Mouse (Mus musculus) spleen, adult 2 months (tissue): ENCODE data around the gene Flnc. TPM values are rescaled to one million over a fixed set of nuclear protein-coding genes. Genes with fewer than 3 reads are reported as not detected.

ENCODE experiments used
- DNase-seq, 2 experiments: peaks; one replicate each; pipeline versions ENCODE4 v3.0.0 to v3.0.0-alpha.2; 2012 to 2021; ENCODE audit warnings: low spot score in 2 of 2, low read depth in 1 of 2
- H3K27ac ChIP-seq: fragments of 200-500 bp; 2 replicates; pipeline ENCODE4 v1.5.1; 2012; ENCODE audit warnings: low read length, inconsistent platforms; ENCODE audit not compliant: insufficient read depth
- H3K27me3 ChIP-seq: fragments of 200-500 bp; 2 replicates; pipeline ENCODE4 v1.6.1; 2012; ENCODE audit warnings: mild to moderate bottlenecking, moderate library complexity, low read length, inconsistent platforms; ENCODE audit not compliant: control insufficient read depth, insufficient read depth
- H3K36me3 ChIP-seq: fragments of 200-500 bp; 2 replicates; pipeline ENCODE4 v1.6.1; 2012; ENCODE audit warnings: mild to moderate bottlenecking, low read length, inconsistent platforms; ENCODE audit not compliant: control insufficient read depth, insufficient read depth
- H3K4me1 ChIP-seq: fragments of 200-500 bp; 2 replicates; pipeline ENCODE4 v1.6.1; 2011; ENCODE audit warnings: inconsistent platforms; ENCODE audit not compliant: control insufficient read depth, insufficient read depth, insufficient read length
- H3K4me3 ChIP-seq: fragments of 200-500 bp; 2 replicates; pipeline ENCODE4 v1.5.1; 2011; ENCODE audit warnings: mild to moderate bottlenecking, inconsistent platforms; ENCODE audit not compliant: insufficient read depth, insufficient read length; ENCODE audit errors: extremely low read depth
- CTCF ChIP-seq: fragments of 200-500 bp; IDR thresholded peaks from 2 replicates; pipeline ENCODE4 v1.5.1; 2011; ENCODE audit warnings: mild to moderate bottlenecking, inconsistent platforms; ENCODE audit not compliant: insufficient read depth, insufficient read length, insufficient replicate concordance; ENCODE audit errors: extremely low read depth
- POLR2A ChIP-seq: fragments of 200-500 bp; IDR thresholded peaks from 2 replicates; pipeline ENCODE4 v1.6.1; 2011; ENCODE audit warnings: low read depth, low read length, inconsistent platforms
- WGBS: fragments of 180-500 bp; shearing (Covaris S2); methylation state at CpG from one replicate; pipeline ENCODE4 v1.1.7; 2018; 5-methylcytosine and 5-hydroxymethylcytosine counted together
- polyA plus RNA-seq: library from polyadenylated mRNA; depleted of rRNA; stranded (reverse); fragments of >200 nt; gene quantifications from 2 replicates; pipeline ENCODE4 v1.2.3, GENCODE M21; 2012

Gene Flnc
- polyA plus RNA-seq, 1 experiment: 0.32 TPM

GRCm38 (mm10) chr6:29482691-29483090 lies 49.6 kb downstream of the Flnc start:
- H3K36me3 ChIP-seq: no peaks in the 10 kb centered on the region
- TF ChIP-seq POLR2A (no peak), CTCF (no peak)
- peaks cover 3% of the 10 kb centered on the region; the same call in 1 of the 2 replicates for H3K4me1 ChIP-seq
- no peak for DNase-seq
- 94% methylated on average over 13 of the region's 13 CpGs for WGBS
- no peak overlapping the region for H3K27ac ChIP-seq
- no peaks in the 10 kb centered on the region for H3K27me3 ChIP-seq
- H3K4me3 ChIP-seq: no peak overlapping the region

GRCm38 (mm10) chr6:29484716-29485559 lies 51.9 kb downstream of the Flnc start:
- H3K4me1 ChIP-seq: peaks cover 3% of the 10 kb centered on the region; the same call in 1 of the 2 replicates
- H3K27me3 ChIP-seq: no peaks in the 10 kb centered on the region
- TF ChIP-seq CTCF: peak; percentile 85; the same call in 1 of the 2 replicates
- no peak for TF ChIP-seq POLR2A
- peak; percentile 18 to 61 for DNase-seq
- no peaks in the 10 kb centered on the region for H3K36me3 ChIP-seq
- H3K27ac ChIP-seq: no peak overlapping the region
- H3K4me3 ChIP-seq: peak overlapping the region; percentile 51
- 8% methylated on average over 26 of the region's 26 CpGs for WGBS

- no peaks in the 10 kb centered on the region for H3K36me3 ChIP-seq
- TF ChIP-seq CTCF: no peak
- no peak for TF ChIP-seq POLR2A
- H3K27ac ChIP-seq: no peak overlapping the region
- no peak for DNase-seq
- WGBS: 32% methylated on average over 2 of the region's 2 CpGs
- H3K4me3 ChIP-seq: no peak overlapping the region
- H3K27me3 ChIP-seq: no peaks in the 10 kb centered on the region
- H3K4me1 ChIP-seq: peaks cover 3% of the 10 kb centered on the region; the same call in 1 of the 2 replicates
These were observed 52.9 kb downstream of the Flnc start for GRCm38 (mm10) chr6:29485951-29486350.

- no peak for DNase-seq
- 90% methylated on average over 4 of the region's 4 CpGs for WGBS
- TF ChIP-seq POLR2A: no peak
- no peak for TF ChIP-seq CTCF
- Histone ChIP-seq H3K4me3 (no peak overlapping the region), H3K36me3 (no peaks in the 10 kb centered on the region), H3K27ac (no peak overlapping the region), H3K27me3 (0 out of 2 replicates have a peak, but pooled peaks cover 1% of the 10 kb centered on the region), H3K4me1 (no peaks in the 10 kb centered on the region)
These were observed 61.0 kb downstream of the Flnc start for GRCm38 (mm10) chr6:29494101-29494500.

- H3K36me3 ChIP-seq: no peaks in the 10 kb centered on the region
- DNase-seq: no peak
- 21% methylated on average over 25 of the region's 25 CpGs for WGBS
- H3K4me1 ChIP-seq: no peaks in the 10 kb centered on the region
- 0 out of 2 replicates have a peak, but pooled peaks cover 1% of the 10 kb centered on the region for H3K27me3 ChIP-seq
- H3K27ac ChIP-seq: no peak overlapping the region
- no peak overlapping the region for H3K4me3 ChIP-seq
- TF ChIP-seq CTCF: no peak
- no peak for TF ChIP-seq POLR2A
These were observed 63.2 kb downstream of the Flnc start for GRCm38 (mm10) chr6:29496270-29496669.

- Histone ChIP-seq H3K4me1 (no peaks in the 10 kb centered on the region), H3K36me3 (no peaks in the 10 kb centered on the region), H3K4me3 (no peak overlapping the region), H3K27me3 (0 out of 2 replicates have a peak, but pooled peaks cover 1% of the 10 kb centered on the region), H3K27ac (no peak overlapping the region)
- 50% methylated on average over 2 of the region's 2 CpGs for WGBS
- DNase-seq: no peak
- TF ChIP-seq CTCF (no peak), POLR2A (no peak)
These were observed 64.7 kb downstream of the Flnc start for GRCm38 (mm10) chr6:29497791-29498190.

- no peak for DNase-seq
- Histone ChIP-seq H3K27me3 (0 out of 2 replicates have a peak, but pooled peaks cover 1% of the 10 kb centered on the region), H3K4me1 (no peaks in the 10 kb centered on the region), H3K36me3 (no peaks in the 10 kb centered on the region), H3K4me3 (no peak overlapping the region), H3K27ac (no peak overlapping the region)
- 72% methylated on average over 7 of the region's 7 CpGs for WGBS
- TF ChIP-seq CTCF (no peak), POLR2A (no peak)
These were observed 67.1 kb downstream of the Flnc start for GRCm38 (mm10) chr6:29500177-29500576.
